Mouse (Mus musculus) hindbrain, embryonic 12.5 days (tissue): ENCODE data around the gene Gm11172. TPM values are rescaled to one million over a fixed set of nuclear protein-coding genes. Genes with fewer than 3 reads are reported as not detected.
"Not testable (repeated sequence)": the region's sequence is repeated elsewhere in the genome, so short reads cannot be mapped to it uniquely, and the experiment has no call there.

ENCODE experiments used
- ATAC-seq: fragments of 200-750 bp; cut with Nextera tagmentation; 2 replicates; pipeline ENCODE4 v1.8.0; 2017; ENCODE audit warnings: moderate TSS enrichment; ENCODE audit not compliant: low FRiP score
- H3K27ac ChIP-seq: fragments of 300-500 bp; sonication (generic); 2 replicates; pipeline ENCODE4 v1.5.1; 2016; ENCODE audit warnings: mild to moderate bottlenecking
- H3K27me3 ChIP-seq: fragments of 300-500 bp; sonication (generic); 2 replicates; pipeline ENCODE4 v1.6.1; 2016; ENCODE audit warnings: mild to moderate bottlenecking
- H3K36me3 ChIP-seq: fragments of 300-500 bp; sonication (generic); 2 replicates; pipeline ENCODE4 v1.6.1; 2016; ENCODE audit warnings: mild to moderate bottlenecking
- H3K4me1 ChIP-seq: fragments of 300-500 bp; sonication (generic); 2 replicates; pipeline ENCODE4 v1.6.1; 2016
- H3K4me2 ChIP-seq: fragments of 300-500 bp; sonication (generic); replicated peaks from 2 replicates; pipeline ENCODE4 v1.6.1; 2016; ENCODE audit warnings: mild to moderate bottlenecking
- H3K4me3 ChIP-seq: fragments of 300-500 bp; sonication (generic); 2 replicates; pipeline ENCODE4 v1.5.1; 2016; ENCODE audit warnings: mild to moderate bottlenecking
- H3K9ac ChIP-seq: fragments of 300-500 bp; sonication (generic); 2 replicates; pipeline ENCODE4 v1.6.1; 2016; ENCODE audit warnings: mild to moderate bottlenecking, moderate library complexity
- H3K9me3 ChIP-seq: fragments of 300-500 bp; sonication (generic); replicated peaks from 2 replicates; pipeline ENCODE4 v1.6.1; 2016; ENCODE audit warnings: mild to moderate bottlenecking
- WGBS: fragments of 180-500 bp; shearing (Covaris S2); methylation state at CpG from one replicate; pipeline ENCODE4 v1.1.7; 2016; 5-methylcytosine and 5-hydroxymethylcytosine counted together
- polyA plus RNA-seq: library from polyadenylated mRNA; unstranded; fragments of >200 nt; fragmentation: Nextera tagmentation; extraction: Ambion mirVana; gene quantifications from 2 replicates; pipeline ENCODE4 v1.2.1, GENCODE M21; 2016

Gm11172 gene
- polyA plus RNA-seq, 1 experiment from 2014 or later: not detected

DNA sequence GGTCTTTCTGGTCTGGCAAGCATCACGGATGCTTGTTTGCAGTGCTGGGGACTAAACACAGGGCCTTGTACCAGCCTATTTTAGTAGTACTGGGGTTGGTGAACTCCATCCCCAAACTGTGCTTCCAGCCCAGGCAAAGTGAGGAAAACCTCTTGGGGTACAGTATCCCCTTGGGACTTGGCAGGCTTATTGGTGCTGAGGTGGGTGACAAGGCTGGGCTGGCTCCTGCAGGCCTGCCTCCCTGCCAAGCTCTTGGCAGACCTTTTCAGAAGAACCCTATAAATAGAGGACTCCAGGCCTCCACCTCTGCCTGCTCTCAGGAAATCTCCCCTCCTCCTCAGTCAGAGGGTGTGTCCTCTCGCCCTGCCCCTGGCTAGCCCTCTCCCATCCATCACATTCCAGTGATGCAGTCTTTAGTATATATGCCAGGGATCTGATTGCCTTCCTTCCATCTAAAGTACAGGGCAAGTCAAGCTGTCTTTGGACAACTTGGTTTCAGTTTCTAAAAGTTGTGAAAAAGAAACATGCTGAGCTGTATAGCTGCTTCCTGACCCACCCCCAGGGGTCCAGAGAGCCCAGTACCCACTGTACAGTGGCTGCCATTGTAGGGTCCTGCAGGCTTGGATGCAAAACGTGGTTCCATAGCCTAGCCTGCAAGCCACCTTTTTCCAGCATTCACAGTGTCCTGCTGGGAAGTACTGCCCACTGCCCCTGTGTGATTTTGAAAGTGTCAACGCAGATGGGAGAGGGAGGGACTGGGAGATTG lies 25.8 kb upstream of the Gm11172 start:
- Histone ChIP-seq H3K27me3 (peaks cover 32% of the 10 kb centered on the region), H3K4me1 (peaks cover 13% of the 10 kb centered on the region; the same call in 1 of the 2 replicates), H3K4me3 (no peak overlapping the region), H3K9ac (no peak overlapping the region), H3K27ac (0 out of 2 replicates have a peak overlapping the region, but pooled peaks have one; percentile 85), H3K36me3 (no peaks in the 10 kb centered on the region), H3K9me3 (no peaks in the 10 kb centered on the region), H3K4me2 (no peak overlapping the region; the same call in 1 of the 2 replicates)
- WGBS: 52% methylated on average over 4 of the region's 4 CpGs
- no peak for ATAC-seq

DNA sequence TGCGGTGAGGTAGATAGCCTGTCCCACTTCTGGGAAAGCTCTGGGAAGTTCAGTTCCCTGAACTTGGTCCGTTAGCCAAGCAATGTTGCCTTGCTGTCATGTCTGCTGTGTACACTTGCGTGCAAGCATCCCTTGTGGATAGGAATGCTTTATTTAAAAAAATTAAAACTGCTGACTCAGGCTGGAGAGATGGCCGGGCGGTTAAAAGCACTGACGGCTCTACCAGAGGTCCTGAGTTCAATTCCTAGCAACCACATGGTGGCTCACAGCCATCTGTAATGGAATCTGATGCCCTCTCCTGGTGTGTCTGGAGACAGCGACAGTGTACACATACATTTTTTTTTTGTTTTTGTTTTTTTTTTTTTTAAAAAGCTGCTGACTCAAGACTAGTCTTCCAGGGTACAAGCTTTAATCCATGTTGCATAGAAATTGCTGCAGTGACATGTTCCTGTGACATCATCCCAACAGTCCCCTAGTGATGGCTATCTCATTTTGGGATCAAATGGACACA lies 25.1 kb upstream of the Gm11172 start:
- peaks cover 11% of the 10 kb centered on the region; the same call in 1 of the 2 replicates for H3K4me1 ChIP-seq
- H3K9me3 ChIP-seq: no peaks in the 10 kb centered on the region
- H3K36me3 ChIP-seq: no peaks in the 10 kb centered on the region
- no peak overlapping the region for H3K27ac ChIP-seq
- H3K27me3 ChIP-seq: peaks cover 30% of the 10 kb centered on the region
- H3K4me2 ChIP-seq: no peak overlapping the region
- H3K9ac ChIP-seq: no peak overlapping the region
- WGBS: 79% methylated on average over 7 of the region's 7 CpGs
- H3K4me3 ChIP-seq: no peak overlapping the region
- no peak for ATAC-seq

DNA sequence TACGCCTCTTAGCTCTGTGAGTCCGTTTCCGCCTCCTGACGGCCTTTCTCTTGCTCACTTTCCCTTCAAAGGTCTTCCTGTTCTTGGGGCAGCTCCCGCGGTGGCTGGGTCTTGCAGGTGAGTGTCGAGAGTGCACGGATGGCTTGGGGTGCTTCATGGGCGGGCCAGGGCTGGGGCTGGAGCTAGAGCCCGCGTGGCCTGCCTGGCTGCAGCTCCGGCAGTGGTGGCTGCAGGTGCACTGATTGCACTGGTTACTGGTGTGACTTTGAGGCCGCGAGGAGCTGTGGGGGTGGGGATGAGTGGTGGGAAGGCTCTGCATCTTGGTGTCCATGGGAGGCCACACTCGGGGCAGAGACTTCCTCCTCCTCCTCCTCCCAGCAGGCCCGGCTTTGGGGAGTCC lies 24.4 kb upstream of the Gm11172 start, which contains the start of gene Tnp2:
TSS of gene Tnp2 (minus strand) at position 390 of the 400 bp plus-strand sequence.
- Histone ChIP-seq H3K9me3 (no peaks in the 10 kb centered on the region), H3K27ac (no peak within 1 kb of the TSS), H3K4me3 (no peak within 1 kb of the TSS), H3K36me3 (no peaks in the 10 kb centered on the region), H3K9ac (no peak within 1 kb of the TSS), H3K4me2 (no peak within 1 kb of the TSS), H3K4me1 (peaks cover 6% of the 10 kb centered on the region; the same call in 1 of the 2 replicates), H3K27me3 (peaks cover 24% of the 10 kb centered on the region)
- ATAC-seq: no peak
- 56% methylated on average over 16 of the region's 16 CpGs for WGBS

GRCm38 (mm10) chr16:10788866-10789265 lies 23.8 kb upstream of the Gm11172 start:
- 59% methylated on average over 4 of the region's 4 CpGs for WGBS
- H3K4me1 ChIP-seq: peaks cover 5% of the 10 kb centered on the region; the same call in 1 of the 2 replicates
- H3K27me3 ChIP-seq: peaks cover 18% of the 10 kb centered on the region
- no peak overlapping the region for H3K27ac ChIP-seq
- H3K4me2 ChIP-seq: no peak overlapping the region
- H3K36me3 ChIP-seq: no peaks in the 10 kb centered on the region
- no peak overlapping the region for H3K4me3 ChIP-seq
- H3K9ac ChIP-seq: no peak overlapping the region
- ATAC-seq: no peak
- H3K9me3 ChIP-seq: no peaks in the 10 kb centered on the region

GRCm38 (mm10) chr16:10790702-10791101 lies 22.0 kb upstream of the Gm11172 start, which contains the start of gene Prm3:
Gene Prm3, minus strand, starts transcription at chr16:10790914.
- Histone ChIP-seq H3K4me1 (0 out of 2 replicates have a peak, but pooled peaks cover 4% of the 10 kb centered on the region), H3K27me3 (peaks cover 12% of the 10 kb centered on the region), H3K9me3 (no peaks in the 10 kb centered on the region), H3K4me3 (no peak within 1 kb of the TSS), H3K9ac (no peak within 1 kb of the TSS), H3K36me3 (no peaks in the 10 kb centered on the region), H3K27ac (no peak within 1 kb of the TSS), H3K4me2 (no peak within 1 kb of the TSS)
- no peak for ATAC-seq
- WGBS: 84% methylated on average over 9 of the region's 9 CpGs

GRCm38 (mm10) chr16:10796034-10796433 lies 16.7 kb upstream of the Gm11172 start, which contains the start of gene Prm2:
Gene Prm2, minus strand, starts transcription at chr16:10796134.
- Histone ChIP-seq H3K9ac (no peak within 1 kb of the TSS), H3K27ac (no peak within 1 kb of the TSS), H3K4me3 (no peak within 1 kb of the TSS), H3K4me1 (no peaks in the 10 kb centered on the region), H3K9me3 (no peaks in the 10 kb centered on the region), H3K4me2 (no peak within 1 kb of the TSS), H3K36me3 (no peaks in the 10 kb centered on the region), H3K27me3 (peaks cover 24% of the 10 kb centered on the region)
- 80% methylated on average over 6 of the region's 6 CpGs for WGBS
- no peak for ATAC-seq

DNA sequence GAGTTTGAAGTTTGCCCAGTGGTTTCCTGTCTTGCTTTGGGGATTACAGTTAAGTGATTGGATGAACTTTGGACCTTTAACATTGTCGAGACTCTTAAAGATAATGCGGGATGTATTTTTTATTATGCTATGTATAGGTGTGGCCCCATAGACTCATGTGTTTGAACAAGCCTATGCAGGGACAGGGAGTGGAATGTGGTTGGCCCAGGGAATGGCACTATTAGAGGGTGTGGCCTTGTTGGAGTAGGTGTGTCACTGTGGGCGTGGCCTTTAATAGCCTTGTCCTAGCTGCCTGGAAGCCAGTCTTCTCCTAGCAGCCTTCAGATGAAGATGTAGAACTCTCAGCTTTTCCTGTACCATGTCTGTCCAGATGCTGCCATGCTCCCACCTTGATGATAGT lies 10.3 kb upstream of the Gm11172 start:
- ATAC-seq: not testable (repeated sequence)

DNA sequence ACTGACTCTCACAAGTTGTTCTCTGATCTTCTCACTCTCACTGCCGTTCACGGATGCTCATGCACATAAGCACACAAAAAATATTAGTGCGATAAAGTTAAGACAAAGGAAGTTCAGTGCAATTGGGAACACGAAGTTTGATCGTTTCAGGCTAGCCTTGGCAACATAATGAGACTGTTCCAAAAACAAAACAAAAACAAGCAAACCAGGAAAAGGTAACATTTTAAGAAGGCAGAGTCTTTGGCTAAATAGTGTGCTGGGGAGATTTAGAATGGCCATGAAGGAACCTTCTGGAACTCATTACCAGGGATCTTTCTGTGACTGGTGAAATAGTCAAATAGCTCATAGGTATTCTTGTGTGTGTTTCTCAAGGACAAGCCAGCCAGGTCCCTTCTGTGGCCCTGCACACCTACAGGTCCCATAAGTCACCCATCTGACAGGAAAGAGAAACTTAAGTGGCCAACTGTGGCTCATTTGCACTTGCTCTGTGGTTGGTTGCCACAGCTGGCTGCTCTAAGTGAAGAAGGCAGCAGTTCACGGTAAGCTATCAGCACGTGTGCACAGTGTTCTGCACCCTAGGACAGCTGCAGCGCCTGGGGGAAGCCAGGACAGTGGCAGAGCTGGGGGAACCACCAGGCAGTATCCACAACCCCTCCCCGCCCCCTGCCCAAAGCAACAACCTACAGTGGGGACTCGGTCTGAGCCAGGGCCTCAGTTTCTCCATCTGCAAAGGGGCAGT lies 6.8 kb upstream of the Gm11172 start, which contains the start of gene Prm1:
TSS of gene Prm1 (minus strand) at position 51 of the 739 bp plus-strand sequence.
- H3K4me2 ChIP-seq: no peak within 1 kb of the TSS
- no peaks in the 10 kb centered on the region for H3K36me3 ChIP-seq
- H3K9me3 ChIP-seq: no peaks in the 10 kb centered on the region
- no peaks in the 10 kb centered on the region for H3K27me3 ChIP-seq
- H3K4me3 ChIP-seq: no peak within 1 kb of the TSS
- WGBS: 83% methylated on average over 10 of the region's 10 CpGs
- H3K4me1 ChIP-seq: 0 out of 2 replicates have a peak, but pooled peaks cover 5% of the 10 kb centered on the region
- no peak within 1 kb of the TSS for H3K9ac ChIP-seq
- no peak for ATAC-seq
- H3K27ac ChIP-seq: no peak within 1 kb of the TSS

More for the DNA sequence above, 10.3 kb upstream of the Gm11172 start:
- not testable (repeated sequence) for H3K27ac ChIP-seq, H3K4me1 ChIP-seq, H3K9me3 ChIP-seq, H3K27me3 ChIP-seq, H3K9ac ChIP-seq, H3K36me3 ChIP-seq, H3K4me2 ChIP-seq, H3K4me3 ChIP-seq
- 94% methylated on average over 3 of the region's 3 CpGs for WGBS

- Histone ChIP-seq H3K27me3 (no peaks in the 10 kb centered on the region), H3K4me3 (no peak overlapping the region), H3K9ac (no peak overlapping the region), H3K36me3 (no peaks in the 10 kb centered on the region), H3K27ac (no peak overlapping the region), H3K4me1 (0 out of 2 replicates have a peak, but pooled peaks cover 5% of the 10 kb centered on the region), H3K9me3 (no peaks in the 10 kb centered on the region), H3K4me2 (no peak overlapping the region)
- ATAC-seq: no peak
- 89% methylated on average over 1 of the region's 1 CpGs for WGBS
These were observed 2.3 kb upstream of the Gm11172 start for GRCm38 (mm10) chr16:10810376-10810775.

GRCm38 (mm10) chr16:10813726-10814125 lies 1.0 kb downstream of the Gm11172 start:
- H3K27me3 ChIP-seq: no peaks in the 10 kb centered on the region
- WGBS: 84% methylated on average over 4 of the region's 4 CpGs
- no peaks in the 10 kb centered on the region for H3K36me3 ChIP-seq
- no peak overlapping the region for H3K27ac ChIP-seq
- H3K4me2 ChIP-seq: no peak overlapping the region
- H3K9me3 ChIP-seq: no peaks in the 10 kb centered on the region
- ATAC-seq: no peak
- no peaks in the 10 kb centered on the region for H3K4me1 ChIP-seq
- H3K4me3 ChIP-seq: no peak overlapping the region
- no peak overlapping the region for H3K9ac ChIP-seq

GRCm38 (mm10) chr16:10814864-10815263 lies 2.1 kb downstream of the Gm11172 start:
- no peak for ATAC-seq
- Histone ChIP-seq H3K4me1 (no peaks in the 10 kb centered on the region), H3K27me3 (no peaks in the 10 kb centered on the region), H3K27ac (no peak overlapping the region), H3K4me2 (no peak overlapping the region), H3K36me3 (no peaks in the 10 kb centered on the region), H3K9me3 (no peaks in the 10 kb centered on the region), H3K9ac (no peak overlapping the region), H3K4me3 (no peak overlapping the region)
- 93% methylated on average over 4 of the region's 4 CpGs for WGBS

GRCm38 (mm10) chr16:10818579-10819135 lies 5.9 kb downstream of the Gm11172 start:
- H3K36me3 ChIP-seq: no peaks in the 10 kb centered on the region
- H3K9me3 ChIP-seq: no peaks in the 10 kb centered on the region
- no peak overlapping the region for H3K4me2 ChIP-seq
- no peak overlapping the region for H3K9ac ChIP-seq
- H3K4me1 ChIP-seq: no peaks in the 10 kb centered on the region
- no peak overlapping the region for H3K27ac ChIP-seq
- no peak for ATAC-seq
- no peaks in the 10 kb centered on the region for H3K27me3 ChIP-seq
- H3K4me3 ChIP-seq: no peak overlapping the region
- 85% methylated on average over 4 of the region's 4 CpGs for WGBS
